Mouse (Mus musculus) mouse trophoblast stem cell (cell line): ENCODE data around the gene Coil.

Experiments
- in situ Hi-C, 2 experiments: fragments of 300-500 bp; cut with MseI, MboI; formaldehyde crosslinking; loops; 2 replicates in 1 of 2; 3 replicates in 1 of 2; pipeline ENCODE4 v1.15.1; 2025

The Coil gene

DNA sequence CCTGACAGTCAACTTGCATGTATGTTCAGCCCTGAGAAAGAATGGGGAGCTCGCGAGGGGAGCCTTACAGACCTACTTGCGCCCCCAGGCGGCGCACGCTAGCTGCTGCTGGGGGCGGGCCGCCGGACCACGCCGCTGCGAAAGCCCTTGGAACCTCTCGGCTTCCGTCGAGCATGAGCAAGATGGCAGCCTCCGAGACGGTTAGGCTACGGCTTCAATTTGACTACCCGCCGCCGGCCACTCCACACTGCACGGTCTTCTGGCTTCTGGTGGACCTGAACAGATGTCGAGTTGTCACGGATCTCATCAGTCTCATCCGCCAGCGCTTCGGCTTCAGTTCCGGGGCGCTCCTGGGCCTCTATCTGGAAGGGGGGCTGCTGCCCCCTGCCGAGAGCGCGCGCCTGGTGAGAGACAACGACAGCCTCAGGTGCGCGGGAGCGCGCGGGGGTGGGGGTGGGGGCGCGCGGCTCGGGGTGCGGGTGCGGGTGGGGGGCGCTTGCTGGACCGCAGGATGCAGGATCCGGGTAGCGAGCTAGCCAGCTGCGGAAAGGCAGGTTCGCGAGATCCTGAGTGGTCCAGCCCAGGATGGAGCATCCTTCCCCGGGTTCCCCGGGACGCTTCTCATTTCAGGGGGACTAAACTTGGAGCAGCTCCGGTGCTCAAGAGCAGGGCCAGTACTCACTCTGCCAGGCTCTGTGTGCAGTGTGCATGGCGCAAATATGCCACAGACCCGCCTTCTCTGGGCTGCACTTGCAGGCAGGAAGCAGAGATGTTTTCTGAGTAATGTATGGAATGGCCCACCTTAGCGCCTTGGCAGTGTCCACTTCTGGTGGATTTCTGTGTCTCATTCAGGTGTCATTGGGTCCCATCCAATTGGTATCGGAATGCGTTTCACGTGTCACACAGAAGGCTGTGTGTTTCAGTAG, 4.0 kb downstream of the Coil start:
- in situ Hi-C loops: no loop called here

DNA sequence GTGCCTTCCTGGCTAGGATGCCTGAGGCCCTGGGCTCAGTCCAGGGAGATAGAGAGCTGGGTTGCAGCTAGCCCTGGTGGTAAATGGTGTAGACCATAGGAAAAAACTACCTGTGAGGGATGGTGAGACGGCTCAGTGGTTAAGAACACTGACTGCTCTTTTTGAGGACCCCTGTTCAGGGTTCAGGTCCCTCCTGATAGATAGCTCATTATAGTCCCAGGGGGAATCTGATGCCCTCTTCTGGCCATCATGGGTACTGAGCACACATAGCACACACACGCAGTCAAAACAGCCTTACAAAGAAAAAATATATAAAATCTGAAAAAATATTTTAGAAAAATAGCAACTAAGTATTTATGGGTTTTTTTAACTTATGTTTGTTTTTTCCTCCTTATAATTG, 6.3 kb downstream of the Coil start:
- in situ Hi-C loops: no loop called here

DNA sequence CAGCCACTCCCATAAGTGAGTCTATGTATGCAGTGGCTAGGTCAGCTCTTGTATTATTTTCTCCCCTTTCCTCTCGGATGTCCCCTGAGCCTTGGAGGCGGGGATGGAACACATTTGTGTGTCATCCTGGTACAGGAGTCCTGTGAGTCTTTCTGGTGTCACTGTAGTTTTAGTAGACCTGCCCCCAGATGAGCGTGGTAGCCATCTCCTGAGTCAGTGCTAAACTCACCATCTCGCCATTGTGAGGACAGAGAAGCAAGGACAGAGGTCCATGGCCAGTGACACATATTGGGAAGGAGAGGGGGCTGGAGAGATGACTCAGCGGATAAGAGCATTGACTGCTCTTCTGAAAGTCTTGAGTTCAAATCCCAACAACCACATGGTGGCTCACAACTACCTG, 7.1 kb downstream of the Coil start:
- in situ Hi-C loops: no loop called here

DNA sequence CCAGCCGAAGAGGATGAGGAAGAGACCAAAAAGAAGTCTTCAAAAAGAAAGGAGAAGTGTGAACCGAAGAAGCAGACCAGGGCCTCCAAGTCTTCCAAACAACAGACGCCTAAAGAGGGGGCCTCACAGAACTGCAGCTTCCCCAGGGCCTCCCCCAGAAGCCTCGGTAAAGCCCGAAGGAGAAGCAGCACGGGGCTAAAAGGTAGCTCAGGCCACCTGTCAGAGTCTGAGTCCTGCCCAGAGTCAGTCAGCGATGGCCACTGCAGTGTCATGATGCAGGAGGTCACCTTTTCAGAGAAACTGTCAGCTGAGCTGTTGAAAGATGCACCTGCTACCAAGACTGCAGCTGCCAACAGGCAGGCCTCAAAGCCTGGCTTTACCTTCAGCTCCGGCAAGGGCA, 11.3 kb downstream of the Coil start:
- in situ Hi-C loops: no loop called here

GRCm38 (mm10) chr11:88986616-88987015, 16.6 kb downstream of the Coil start:
- in situ Hi-C loops: loop anchor here in 1 of 2 experiments (5.0 kb wide), 1 partner anchor 41 kb away; no protein-coding TSS in a partner anchor

GRCm38 (mm10) chr11:88988956-88989355, 18.9 kb downstream of the Coil start:
- in situ Hi-C loops: loop anchor here in 1 of 2 experiments (5.0 kb wide), 1 partner anchor 38 kb away; no protein-coding TSS in a partner anchor

GRCm38 (mm10) chr11:88989530-88989929, 19.5 kb downstream of the Coil start:
- in situ Hi-C loops: loop anchor here in 1 of 2 experiments (5.0 kb wide), 1 partner anchor 38 kb away; no protein-coding TSS in a partner anchor

- in situ Hi-C loops: loop anchor here (5.0 to 10.0 kb wide), 3 partner anchors 39 to 1922 kb away; no protein-coding TSS in a partner anchor
Measured at GRCm38 (mm10) chr11:88993186-88993585, 23.1 kb downstream of the Coil start.

GRCm38 (mm10) chr11:88993625-88994024, 23.6 kb downstream of the Coil start:
- in situ Hi-C loops: loop anchor here (5.0 to 10.0 kb wide), 3 partner anchors 39 to 1921 kb away; no protein-coding TSS in a partner anchor

- in situ Hi-C loops: loop anchor here (5.0 to 10.0 kb wide), 3 partner anchors 38 to 1920 kb away; no protein-coding TSS in a partner anchor
Measured at GRCm38 (mm10) chr11:88994492-88994891, 24.4 kb downstream of the Coil start.

DNA sequence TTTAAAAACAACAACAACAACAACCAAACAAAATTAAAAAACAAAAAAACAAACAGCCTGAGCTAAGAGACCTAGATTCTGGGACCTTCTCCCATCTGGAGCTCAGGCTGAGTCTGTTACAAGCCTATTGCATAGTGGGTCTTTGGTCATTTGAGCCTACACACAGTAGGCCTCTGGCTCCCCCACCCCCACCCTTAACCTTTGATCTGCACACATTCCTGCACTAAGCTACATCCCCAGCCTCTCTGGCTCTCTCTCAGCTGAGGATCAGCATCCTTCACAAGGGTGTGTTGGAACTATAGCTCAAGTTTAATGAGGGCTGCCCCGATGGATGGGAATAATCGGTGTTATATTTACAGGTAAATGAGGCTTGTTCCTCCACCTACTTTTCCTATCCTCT, 25.6 kb downstream of the Coil start:
- in situ Hi-C loops: loop anchor here in 1 of 2 experiments (10.0 kb wide), 1 partner anchor 1919 kb away; no protein-coding TSS in a partner anchor

DNA sequence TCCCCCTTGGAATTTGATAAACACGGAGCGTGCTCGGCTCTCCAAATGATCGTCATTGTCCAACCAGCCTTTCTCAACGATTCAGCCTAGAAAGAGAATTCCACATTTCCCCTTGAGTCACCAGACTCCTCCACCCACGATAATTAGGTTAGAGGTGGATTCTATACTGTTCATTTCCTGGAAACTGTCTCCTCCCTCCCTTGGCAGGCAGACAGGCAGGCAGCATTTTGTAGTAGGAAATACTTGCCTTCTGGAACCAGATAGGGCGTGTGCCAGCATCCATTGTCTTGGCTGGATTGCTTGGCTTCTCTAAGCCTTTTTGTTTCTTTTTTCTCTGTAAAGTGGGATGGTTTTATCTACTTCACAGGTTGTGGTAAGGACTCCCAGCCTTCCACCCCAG, 26.4 kb downstream of the Coil start:
- in situ Hi-C loops: loop anchor here in 1 of 2 experiments (10.0 kb wide), 1 partner anchor 1918 kb away; no protein-coding TSS in a partner anchor

- in situ Hi-C loops: loop anchor here in 1 of 2 experiments (10.0 kb wide), 1 partner anchor 1917 kb away; no protein-coding TSS in a partner anchor
Measured at GRCm38 (mm10) chr11:88997343-88997742, 27.3 kb downstream of the Coil start.

DNA sequence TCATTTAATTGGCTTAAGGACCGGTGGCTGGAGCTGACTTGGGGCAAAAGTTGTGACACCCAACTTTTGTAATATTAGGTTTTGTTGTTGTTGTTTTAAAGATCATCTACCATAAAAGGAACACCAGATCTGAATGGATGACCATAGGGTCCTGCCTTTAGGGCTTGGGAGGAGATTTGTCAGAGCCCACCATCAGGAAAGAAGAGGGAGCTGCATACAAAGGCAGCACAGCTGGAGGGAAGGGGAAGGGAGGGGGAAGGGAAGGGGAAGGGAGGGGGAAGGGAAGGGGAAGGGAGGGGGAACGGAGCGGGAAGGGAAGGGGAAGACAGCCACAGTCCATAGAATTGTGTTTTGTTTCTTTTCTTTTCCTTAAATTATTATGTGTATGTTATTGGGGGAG, 28.4 kb downstream of the Coil start:
- in situ Hi-C loops: loop anchor here in 1 of 2 experiments (10.0 kb wide), 1 partner anchor 1916 kb away; no protein-coding TSS in a partner anchor

DNA sequence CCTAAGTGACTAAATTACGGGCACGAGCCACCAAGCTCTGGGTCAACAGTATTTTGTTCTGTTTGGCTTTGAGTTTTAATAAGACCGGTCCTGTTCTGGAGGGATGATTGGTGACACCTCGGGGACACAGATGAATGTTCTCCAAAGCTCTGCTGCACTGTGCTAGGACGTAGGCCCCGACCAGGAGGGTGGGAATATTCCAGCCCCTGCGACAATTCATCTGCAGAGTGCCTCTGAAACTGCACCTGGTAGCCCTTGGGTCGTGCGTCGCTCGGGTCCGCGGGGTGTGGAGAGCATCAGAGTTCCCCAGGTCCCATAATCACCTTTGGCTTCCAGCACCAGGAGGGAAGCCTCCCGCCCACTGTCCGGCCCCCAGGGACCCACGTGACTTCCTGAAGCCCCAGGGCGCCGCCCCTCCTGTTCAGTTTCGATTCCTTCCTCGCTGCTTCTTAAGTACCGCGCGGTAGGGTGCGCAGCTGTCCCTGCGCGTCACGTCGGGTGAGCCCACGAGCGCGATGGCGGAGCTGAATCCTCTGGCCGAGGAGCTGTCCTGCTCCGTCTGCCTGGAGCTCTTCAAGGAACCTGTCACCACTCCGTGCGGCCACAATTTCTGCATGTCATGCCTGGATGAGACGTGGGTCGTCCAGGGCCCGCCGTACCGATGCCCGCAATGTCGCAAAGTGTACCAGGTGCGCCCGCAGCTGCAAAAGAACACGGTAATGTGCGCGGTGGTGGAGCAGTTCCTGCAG, 29.1 kb downstream of the Coil start, which contains the start of gene Trim25:
Trim25 (plus strand) TSS at position 403 of the 749 bp plus-strand sequence.
- in situ Hi-C loops: loop anchor here in 1 of 2 experiments (10.0 kb wide), 1 partner anchor 1916 kb away; no protein-coding TSS in a partner anchor

GRCm38 (mm10) chr11:88999723-89000526, 29.9 kb downstream of the Coil start:
- in situ Hi-C loops: loop anchor here in 1 of 2 experiments (10.0 kb wide), 1 partner anchor 1915 kb away; no protein-coding TSS in a partner anchor

- in situ Hi-C loops: no loop called here
Measured at GRCm38 (mm10) chr11:89000527-89000819, 30.4 kb downstream of the Coil start.

GRCm38 (mm10) chr11:89001569-89001968, 31.5 kb downstream of the Coil start:
- in situ Hi-C loops: no loop called here

DNA sequence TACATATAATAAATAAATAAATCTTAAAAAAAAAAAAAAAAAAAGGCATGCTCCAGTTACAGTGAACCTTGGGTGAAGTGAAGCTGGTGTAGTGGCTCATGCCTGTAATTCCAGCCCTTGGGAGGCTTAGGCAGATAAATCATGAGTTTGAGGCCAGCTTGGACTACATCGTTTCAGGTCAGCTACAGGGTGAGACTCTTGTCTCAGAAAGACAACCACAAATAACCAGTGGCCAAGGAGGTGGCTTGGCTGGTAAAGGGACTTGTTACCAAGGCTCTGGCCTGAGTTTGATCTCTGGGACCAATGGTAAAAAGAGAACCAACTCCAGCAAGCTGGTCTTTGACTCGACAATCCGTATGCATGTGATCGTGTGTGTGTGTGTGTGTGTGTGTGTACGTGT, 32.0 kb downstream of the Coil start:
- in situ Hi-C loops: no loop called here

DNA sequence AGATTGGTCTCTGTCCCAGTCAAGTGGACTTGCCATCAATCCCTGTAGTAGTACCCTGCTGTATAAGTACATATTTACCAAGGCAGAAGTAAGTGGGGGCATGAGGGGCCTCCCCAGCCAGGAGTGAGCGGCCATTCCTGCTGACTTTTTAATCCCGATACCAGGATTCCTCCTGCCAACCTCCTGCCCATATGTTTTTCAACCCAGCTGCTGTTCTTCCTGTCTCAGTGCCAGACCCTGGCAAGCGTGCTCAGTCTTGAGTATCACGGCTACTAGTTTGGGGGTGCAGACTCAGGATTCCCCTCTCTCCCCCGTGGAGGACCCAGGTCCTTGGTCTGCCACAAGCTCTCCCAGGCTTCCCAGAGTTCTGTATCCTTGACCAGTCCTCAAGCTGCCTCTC, 32.6 kb downstream of the Coil start:
- in situ Hi-C loops: no loop called here

GRCm38 (mm10) chr11:89003078-89003477, 33.0 kb downstream of the Coil start:
- in situ Hi-C loops: no loop called here
